Mouse (Mus musculus) telencephalon, adult 2 months (tissue): ENCODE data around the gene Togaram1.

Experiments
- DNase-seq: peaks from one replicate; pipeline ENCODE4 v3.0.0-alpha.2; 2011; ENCODE audit warnings: low read depth, low spot score

Gene Togaram1

DNA sequence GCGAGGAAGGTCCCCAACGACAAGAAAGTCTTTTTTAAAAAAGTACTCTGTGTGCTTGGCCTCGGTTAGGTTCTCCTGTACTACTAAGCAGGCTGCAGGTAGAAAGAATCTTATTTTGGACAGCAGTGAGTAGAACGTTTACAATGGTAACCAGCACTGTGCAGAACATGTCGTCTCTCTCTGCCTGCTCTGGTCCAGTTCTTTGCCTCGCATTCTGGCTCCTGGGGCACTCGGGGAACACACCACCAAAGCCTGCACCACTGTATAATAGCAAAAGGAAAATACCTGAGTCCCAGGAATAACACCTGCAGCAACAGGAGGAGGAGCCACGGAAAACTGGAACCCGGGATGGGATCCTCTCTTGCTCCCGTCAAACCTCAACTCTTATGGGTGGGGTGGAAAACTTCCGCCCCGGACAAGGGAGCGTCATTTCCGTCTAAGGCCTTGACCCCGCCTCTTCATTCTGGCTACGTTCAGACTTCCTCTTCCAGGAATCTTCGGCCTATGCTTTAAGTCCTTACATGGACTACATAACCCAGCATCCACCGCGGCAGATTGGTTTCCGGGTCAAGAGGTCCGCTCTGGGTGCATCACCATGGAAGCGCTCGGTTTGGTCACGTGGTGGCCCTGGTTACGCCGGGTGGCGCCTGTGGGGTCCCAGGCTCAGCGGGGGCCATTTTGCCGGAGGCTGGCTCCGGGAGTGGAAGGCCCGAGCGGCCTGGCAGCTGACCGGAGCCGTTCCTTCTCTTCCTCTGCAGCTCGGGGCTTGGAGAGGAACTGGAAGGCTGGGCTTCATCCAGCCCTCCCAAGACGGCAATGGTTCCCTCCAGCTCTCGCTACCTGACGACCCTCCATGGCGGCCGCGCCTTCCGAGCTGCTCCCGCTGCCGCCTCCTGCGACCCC lies at the start of gene Togaram1, which contains the start of gene Klhl28:
TSS of gene Togaram1 (plus strand) at position 681 of the 903 bp plus-strand sequence.
TSS of gene Klhl28 (minus strand) at position 411 of the 903 bp plus-strand sequence.
- peak; percentile 100 for DNase-seq

DNA sequence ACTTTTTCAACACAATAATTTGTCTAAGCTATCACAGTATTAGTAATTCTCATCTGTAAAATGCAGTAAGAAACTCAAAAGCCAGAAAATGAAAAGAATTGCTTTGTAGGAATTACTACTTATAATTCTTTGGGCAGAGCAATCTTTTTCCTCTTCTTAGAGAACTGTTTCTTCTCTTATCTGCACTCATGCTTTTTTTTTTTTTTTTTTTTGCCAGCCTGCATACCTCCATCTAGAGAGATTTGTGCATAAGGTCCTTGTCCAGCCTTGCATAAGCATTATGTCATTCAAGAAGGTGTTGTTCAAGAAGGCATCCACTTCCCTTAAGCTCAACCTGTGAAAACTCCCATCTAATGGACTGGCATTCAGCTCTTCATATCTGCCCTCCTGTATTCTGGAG lies 48.9 kb upstream of the Togaram1 start:
- DNase-seq: no peak

DNA sequence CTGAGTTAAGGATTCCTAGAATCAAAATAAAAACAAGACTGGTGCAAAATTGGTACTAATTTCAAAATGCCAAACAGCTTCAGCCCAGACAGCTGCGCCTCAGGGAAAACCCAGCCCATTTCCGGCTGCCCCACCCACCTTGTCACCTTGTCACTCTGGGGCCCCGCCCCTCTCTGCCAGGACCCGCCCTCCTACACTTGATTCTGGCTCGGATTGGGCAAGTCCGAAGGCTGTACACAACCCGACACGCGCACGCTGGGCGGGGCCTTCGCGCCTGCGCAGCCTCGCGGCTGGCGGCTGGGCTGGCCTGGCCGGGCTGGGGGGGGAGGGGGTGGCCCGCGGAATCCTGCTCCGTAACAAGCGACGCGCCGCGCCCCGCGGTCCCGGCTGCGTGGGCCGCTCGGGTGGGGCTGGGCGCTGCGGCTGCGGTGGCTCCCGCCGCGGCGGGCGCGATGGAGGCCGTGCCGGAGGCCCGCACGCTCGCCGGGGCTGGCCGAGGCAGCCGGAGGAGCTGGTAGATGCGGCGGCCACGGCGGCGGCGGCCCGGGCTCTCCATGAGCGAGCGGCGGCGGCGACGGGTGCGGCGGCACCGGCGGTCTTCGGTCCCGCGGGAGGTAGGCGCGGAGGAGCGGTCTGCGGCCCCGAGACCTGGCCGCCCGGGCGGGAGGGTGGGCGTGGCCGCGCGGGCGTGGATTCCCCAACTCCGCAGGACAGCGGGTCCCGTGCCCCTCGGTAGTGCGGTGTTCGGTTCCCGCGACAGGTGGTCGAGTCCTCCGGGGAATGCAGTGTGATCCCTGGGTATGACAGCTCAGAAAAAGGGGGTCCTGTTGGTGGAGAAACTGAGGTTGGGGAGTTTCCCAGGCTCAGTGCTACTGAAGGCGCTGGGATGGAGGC lies 47.8 kb upstream of the Togaram1 start, which contains the start of gene Gm527:
TSS of gene Gm527 (plus strand) at position 329 of the 894 bp plus-strand sequence.
- DNase-seq: peak; percentile 93

DNA sequence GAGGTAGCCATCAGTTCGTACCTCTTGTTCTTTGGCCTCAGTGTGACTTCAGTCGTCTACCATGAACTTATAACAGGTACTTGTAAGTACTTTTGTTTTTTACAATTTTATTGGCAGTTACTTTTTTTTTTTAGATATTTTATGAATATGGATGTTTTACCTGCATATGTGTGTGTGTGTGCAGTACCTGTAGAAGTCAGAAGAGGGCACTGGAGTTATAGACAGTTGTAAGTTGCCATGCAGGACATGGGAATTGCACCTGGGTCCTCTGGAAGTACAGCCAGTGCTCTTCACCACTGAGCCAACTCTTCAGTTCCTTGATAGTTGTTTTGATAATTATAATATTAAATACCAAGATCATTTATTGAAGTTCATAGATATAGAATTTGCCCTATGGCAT lies 28.1 kb upstream of the Togaram1 start:
- DNase-seq: no peak

DNA sequence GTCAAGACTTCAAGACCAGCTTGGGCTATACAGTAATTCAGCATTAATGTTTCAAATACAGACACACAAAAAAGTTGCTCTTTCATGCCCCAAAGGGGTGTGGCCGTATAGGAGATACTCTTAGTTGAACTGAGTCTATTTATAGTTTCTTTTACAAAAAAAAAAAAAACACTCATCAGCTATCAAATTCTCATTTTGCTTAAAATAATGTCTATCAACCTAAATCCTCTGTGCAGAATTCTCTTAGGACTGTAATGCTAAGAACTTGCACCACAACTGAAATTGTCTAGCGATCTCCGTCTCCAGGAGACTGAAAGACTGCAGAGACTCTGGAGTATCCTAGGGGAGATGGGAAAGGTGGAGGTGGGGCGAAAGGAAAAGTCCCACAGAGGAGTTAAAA lies 1.0 kb upstream of the Togaram1 start:
- no peak for DNase-seq

DNA sequence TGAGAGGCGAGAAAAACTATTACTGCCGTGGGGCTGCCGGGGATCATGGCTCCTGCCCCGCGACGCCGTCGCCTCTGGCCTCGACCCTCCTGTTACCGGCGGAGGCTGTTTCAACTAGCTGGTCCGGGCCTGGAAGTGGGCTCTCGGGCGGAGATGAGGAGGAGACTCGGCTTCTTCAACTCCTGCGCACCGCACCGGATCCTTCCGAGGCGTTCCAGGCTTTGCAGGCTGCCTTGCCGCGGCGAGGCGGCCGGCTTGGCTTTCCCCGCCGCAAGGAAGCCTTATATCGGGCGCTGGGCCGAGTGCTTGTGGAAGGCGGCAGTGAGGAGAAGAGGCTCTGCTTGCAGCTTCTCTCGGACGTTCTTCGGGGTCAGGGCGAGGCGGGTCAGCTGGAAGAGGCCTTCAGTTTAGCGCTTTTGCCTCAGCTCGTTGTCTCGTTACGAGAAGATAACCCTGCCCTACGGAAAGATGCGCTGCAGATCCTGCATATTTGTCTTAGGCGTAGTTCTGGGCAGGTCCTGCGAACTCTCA lies 562 bp downstream of the Togaram1 start:
- peak; percentile 9 for DNase-seq

DNA sequence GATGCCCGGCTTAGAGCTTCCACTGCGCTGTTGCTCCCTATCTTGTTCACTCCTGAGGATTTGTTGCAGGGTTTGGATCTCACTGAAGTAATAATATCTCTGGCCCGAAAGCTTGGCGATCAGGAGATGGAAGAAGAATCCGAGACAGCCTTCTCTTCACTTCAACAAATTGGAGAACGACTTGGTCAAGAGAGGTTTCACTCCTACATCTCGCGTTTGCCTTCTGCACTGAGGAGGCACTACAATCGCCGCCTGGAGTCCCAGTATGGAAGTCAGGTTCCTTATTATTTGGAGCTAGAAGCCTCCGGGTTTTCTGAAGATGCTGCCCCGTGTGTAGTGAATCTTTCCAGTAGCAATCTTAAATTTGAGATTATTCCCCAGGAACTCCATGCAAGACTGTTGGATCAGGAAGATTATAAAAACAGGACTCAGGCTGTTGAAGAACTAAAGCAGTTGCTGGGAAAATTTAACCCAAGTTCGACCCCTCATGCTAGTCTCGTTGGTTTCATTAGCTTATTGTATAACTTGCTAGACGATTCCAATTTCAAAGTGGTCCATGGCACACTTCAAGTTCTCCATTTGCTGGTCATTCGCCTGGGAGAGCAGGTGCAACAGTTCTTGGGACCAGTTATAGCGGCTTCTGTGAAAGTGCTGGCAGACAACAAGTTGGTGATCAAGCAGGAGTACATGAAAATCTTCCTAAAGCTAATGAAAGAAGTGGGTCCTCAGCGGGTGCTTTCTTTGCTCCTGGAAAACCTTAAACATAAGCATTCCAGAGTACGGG lies 1.2 kb downstream of the Togaram1 start:
- no peak for DNase-seq

DNA sequence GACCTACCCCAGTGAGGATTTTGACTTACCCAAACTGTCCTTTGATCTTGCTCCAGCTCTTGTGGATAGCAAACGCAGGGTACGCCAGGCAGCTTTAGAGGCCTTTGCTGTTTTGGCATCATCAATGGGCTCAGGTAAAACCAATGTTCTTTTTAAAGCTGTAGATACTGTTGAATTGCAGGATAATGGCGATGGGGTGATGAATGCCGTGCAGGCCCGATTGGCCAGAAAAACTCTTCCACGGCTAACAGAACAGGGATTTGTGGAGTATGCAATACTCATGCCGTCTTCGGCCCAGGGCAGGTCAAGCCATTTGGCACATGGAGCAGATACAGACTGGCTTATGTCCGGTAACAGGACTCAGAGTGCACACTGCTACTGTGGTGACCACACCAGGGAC lies 1.9 kb downstream of the Togaram1 start:
- no peak for DNase-seq

DNA sequence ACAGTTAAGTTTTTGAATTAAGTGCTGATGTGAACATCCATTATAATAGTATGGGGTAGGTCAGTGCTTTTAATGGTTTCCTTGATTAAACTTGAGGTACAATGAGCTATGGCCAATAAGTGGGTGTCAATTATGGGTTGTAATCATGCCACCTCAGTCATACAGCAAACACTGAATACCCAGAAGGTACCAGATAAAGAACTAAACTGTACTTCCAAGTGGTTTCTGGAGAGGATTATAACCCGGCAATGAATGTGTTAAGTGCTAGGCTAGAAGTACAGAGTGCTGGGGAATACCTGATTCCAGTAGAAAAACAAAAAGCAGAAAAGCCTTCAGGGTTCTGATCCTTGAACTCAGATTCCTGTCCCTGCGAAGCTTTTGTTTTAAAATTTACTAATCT lies 2.5 kb downstream of the Togaram1 start:
- no peak for DNase-seq

DNA sequence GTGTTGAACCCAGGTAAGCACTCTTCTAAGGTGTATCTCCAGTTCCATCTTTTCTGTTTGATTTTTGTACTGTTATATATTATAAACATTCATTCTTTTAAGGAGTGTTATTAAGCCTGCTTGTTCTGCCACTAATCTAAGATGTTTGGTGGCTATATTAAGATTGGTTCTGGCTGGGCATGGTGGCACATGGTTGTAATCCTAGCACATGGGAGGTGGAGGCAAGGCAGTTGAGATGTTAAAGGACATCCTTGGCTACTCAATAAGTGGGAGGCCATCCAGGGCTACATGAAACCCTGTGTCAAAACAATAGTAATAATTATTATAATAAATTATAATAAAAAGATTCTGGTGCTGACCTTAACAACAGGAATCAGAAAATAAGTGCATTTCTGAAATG lies 5.8 kb downstream of the Togaram1 start:
- DNase-seq: no peak

DNA sequence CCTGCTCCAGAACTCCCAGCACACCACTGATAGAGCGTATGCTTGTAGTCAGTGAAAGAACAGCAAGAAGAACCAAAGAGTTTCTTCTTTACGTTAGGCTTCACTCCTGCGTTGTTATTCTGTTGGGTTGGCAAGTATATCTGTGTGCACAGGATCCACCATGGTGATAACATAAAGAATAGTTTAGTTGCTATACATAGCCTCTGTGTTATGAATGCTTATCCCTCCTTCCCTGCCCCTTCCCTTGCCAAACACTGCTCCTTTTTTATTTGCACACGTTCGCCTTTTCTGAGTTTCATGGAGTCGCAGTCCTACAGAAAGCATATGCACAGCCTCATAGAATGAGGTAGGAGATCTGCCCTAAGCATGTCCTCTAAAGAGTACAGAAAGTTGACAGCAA lies 6.5 kb downstream of the Togaram1 start:
- DNase-seq: no peak

DNA sequence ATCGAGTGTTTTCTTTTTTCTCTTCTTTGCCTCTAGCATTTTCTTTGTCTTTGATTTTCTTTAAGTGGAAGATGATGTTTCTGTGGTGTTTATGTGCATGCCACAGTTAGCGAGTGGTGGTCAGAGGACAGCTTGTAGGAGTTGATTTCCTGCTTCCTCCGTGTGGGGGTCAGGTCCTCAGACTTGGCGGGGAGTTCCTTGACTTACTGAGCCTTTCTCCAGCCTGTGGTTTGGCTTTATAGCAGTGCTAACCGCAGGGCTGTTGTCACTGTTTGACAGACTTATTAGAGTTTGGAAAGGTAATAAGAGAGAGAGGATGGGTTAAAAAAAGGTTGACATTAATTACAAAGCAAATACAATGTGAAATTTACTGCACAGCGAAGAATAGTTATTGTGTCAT lies 10.0 kb downstream of the Togaram1 start:
- no peak for DNase-seq

DNA sequence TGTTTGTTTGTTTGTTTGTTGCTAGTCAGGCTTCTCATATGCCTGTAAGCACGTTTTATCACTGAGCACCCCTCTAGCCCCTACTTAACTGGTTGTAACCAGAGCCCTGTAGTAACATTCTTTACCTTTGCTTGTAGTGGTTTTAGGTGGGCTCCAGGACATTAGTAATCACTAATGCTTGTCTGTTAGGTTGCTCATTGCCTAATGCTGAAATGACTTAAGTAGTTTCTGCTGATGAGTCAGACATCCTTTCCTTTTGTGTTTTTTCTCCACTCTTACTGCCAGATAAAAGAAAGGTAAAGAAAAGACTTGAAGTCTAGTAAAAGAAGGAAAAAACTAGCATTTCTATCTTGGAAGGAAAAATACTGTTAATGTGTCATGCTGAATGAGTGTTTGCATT lies 10.6 kb downstream of the Togaram1 start:
- DNase-seq: no peak

DNA sequence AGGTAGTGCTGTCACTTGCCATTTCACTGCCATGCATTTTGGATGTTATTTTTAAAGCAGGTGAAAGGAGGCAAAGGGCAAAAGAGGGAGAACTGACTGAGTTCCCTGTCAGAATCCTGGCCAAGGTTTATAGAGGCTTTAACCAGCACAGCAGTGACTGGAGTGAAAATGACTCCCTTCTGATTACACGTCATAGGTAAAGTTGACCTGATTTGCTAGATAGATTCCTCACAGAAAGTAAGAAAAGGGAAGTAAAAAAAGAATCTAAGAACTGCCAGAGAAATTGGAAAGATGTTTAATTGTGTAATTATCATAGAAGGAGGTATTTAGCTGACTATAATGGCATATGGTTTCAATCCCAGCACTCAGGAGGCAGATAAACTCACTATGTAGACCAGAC lies 11.9 kb downstream of the Togaram1 start:
- DNase-seq: no peak

DNA sequence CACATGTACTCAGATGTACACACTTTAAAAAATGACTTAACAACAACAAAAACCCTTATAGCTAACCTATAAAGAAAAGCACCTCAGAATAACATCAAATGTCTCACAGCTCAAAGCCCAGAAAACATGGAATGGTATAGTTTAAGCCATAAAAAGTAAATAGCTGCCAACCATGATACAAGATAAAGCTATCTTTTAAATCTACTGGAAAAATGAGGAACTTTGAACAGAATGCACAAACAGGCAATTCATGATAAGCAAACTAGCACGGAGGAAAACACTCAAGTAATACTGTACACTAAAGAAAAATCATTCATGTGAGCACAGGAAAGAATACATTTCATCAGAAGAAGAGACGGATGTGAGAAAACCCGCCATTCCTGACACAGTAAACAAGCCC lies 42.1 kb downstream of the Togaram1 start:
- DNase-seq: no peak

DNA sequence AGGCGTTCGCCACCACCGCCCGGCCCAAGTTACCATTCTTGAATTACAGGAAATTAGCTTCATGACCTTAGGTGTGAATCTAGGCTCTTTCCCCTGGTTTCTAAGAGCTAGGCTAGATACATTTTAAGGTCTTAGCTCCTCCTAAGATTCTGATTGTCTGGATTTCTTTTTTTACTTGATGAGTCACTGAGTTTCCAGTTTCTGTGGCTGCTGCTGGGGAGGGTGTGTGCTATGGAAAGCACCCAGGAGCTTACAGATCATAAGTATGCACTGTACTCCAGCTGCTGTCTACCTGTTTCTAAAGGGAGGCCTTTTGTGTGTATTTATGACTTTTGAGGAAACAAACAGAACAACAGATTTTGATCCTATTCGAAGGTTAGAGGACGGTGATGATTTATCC lies 57.2 kb downstream of the Togaram1 start:
- peak; percentile 42 for DNase-seq

DNA sequence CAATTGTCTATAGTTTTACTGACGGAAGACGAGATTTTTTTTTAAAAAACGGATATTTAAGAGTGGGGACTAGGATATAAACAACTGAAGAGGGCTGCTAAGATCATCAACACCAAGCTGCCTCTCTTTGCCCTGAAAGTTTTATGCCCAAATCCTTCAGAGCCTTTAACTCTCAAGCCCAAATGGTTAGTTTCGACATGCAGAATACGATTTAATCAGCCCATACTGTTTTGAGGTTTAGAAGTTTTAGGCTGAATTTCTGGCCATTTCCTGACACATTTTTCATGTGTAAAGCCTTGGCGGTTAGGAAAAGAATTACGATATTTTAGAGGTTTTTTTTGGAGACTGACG lies 70.2 kb downstream of the Togaram1 start:
- no peak for DNase-seq

DNA sequence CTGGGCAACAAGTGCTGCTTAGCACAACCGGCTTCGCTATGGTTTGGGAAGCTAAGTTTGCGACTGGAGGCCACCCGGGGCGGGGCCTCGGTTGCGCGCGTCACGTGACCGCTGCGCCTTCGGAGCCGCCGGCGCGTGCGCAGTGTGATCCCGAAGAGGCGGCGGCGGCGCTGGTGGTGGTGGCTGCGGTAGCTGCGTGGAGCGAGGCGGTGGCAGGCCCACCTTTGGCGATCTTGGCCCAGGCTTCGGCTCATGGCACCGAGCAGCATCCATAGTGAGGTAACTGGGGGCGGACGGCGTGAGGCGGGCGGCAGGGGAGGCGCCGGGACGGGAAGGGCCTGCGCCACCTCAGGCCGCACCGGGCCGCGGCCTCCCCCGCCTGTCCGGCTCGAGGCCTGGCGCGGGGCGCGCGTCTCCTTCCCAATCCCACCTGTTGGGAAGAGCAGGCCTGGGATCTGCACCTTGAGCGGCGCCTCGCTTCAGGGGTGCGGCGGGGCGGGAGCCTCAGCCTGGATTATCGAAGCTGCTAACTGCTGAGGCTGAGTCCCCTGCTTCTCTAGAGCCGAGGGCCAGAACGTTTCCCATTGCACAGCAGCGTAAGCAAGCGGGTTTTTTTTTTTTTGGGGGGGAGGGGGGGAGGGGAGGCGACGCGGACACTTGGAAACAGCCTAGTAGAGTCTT lies 70.7 kb downstream of the Togaram1 start, which contains the start of gene Prpf39:
TSS of gene Prpf39 (plus strand) at position 144 of the 681 bp plus-strand sequence.
- DNase-seq: peak; percentile 77

DNA sequence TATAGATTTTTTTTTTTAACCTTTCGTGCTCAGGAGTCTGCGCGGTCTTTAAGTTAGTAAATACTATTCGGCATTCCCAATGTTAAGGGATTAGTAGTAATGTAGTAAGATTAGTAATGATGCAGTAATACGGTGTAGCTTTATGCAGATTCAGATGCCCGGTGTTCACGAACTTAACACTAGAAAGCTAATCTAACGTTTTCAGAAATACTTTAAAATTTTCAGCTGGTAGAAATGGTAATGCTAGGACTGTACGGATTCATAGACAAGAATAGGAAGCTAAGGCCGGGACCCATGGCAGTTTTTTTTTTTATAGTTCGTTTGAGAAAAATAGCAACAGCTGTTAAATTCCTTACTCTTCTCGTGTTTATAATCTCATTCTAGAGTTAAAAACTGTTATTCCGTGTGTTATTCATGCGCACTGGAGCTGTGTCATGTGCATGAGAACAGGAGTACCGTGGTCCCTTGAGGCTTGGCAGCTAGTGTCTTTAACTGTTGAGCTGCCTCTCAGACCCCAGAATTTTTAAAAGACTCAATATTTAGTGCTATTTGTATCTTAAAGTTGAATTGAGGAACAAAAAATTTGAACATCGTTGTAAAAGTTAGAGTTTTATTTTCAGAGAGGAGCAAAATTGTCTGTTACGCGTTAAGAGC lies 71.4 kb downstream of the Togaram1 start:
- no peak for DNase-seq

DNA sequence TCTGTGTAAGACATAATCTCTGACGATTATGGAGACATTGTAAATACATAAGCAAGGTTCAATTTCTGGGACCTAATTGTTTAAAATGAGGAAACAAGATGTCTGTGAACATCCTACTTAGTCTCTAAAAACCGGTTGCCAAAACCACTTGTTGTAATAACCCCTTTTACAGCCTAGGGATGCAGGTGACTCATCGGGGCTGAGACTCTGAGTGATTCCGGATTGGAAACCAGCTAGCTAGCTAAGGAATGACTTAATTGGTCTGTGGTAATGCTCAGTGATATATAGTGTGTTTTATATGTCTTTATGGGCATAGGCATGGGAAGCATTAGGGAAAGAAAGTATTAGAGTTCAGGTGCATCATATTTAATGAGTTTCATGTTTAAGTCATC lies 71.9 kb downstream of the Togaram1 start:
- no peak for DNase-seq
